Mouse (Mus musculus): ENCODE results near the gene Fes.

DNA sequence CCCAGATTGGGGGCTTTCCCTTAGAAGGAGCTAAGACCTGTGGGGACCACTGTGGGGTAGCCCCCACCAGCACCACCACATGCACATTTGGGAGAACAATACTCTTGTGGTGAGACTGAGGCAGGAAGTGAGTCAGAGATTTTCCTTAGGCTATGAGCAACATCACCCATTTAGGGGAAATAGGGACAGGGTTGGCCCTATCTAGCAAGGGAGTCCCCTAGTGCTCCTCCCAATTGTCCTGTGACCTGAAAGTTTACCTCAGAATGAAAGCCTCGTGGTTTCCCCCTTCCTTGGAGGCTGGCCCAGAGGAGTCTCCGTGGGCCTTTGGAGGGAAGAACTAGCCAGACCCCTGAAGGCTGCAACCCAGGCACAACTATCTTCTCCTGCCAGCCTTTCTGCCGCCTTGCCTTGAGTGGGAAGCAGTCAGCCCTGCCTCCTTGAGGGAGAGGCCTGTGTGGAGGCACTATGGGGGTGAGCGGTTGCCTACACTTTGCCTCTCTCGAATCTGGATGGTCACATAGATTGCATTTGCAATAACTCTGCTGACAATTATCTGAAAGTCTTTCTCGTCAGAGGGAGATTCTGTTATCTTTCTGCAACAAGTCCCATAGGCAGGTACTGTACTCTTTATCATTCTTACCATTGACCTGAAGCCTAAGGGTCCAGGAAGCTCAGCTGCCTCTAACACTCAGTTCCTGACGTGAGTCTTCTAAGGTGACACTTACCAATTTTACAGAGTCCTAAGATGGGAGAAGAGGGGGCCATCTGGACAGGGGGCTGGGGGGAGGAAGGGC, 16.6 kb upstream of the Fes start:
- TF ChIP-seq CTCF (IDR thresholded peaks at IDR 0.05; ENCODE audit: extremely low read depth, insufficient read depth, insufficient read length, insufficient replicate concordance) (no peak), POLR2A (IDR thresholded peaks at IDR 0.05; ENCODE audit: low read depth, low read length) (no peak)

Measured in spleen, adult 2 months (tissue).